Mouse (Mus musculus) liver, adult 2 months (tissue): Measurements from ENCODE around the gene Col11a2.

Experiments used
- CTCF ChIP-seq: fragments of 200-500 bp; IDR thresholded peaks from 2 replicates; pipeline ENCODE4 v1.5.1; 2011; ENCODE audit warnings: low read depth, low read length, control low read depth
- POLR2A ChIP-seq: fragments of 200-500 bp; IDR thresholded peaks from 2 replicates; pipeline ENCODE4 v1.6.1; 2011; ENCODE audit warnings: low read length, control low read depth; ENCODE audit not compliant: insufficient read depth; ENCODE audit errors: extremely low read depth

DNA sequence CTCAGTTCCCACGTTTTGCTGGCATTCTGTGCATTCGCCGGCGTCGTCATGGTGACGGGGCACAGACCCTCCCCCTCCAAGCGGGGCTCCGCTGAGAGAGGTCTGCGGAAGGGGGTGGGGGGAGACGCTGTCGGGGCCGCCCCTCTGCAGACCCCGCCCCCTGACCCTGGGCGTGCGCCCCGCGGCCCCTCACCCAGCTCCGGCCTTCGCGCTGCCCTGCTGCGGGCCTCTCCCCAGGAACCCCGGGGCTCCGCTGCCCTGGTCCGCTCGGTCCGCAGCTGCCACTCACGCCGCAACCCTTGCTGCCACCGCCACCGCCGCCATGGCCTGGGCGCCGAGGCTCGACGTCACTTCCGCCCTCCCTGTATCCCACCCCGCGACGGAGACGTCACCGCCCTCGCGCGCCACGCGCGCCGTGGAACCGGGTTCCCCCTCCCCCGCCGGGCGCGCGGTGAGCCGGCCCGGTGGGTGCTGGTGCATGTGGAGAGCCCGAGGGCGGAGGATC is 14.9 kb upstream of the Col11a2 start, which contains the start of gene Ring1:
- TF ChIP-seq CTCF (no peak), POLR2A (peak; percentile 80; the same call in 1 of the 2 replicates)
